Mouse (Mus musculus) forebrain, embryonic 14.5 days (tissue): ENCODE data around the gene Arfgef2. TPM values are rescaled to one million over a fixed set of nuclear protein-coding genes. Genes with fewer than 3 reads are reported as not detected.

Experiments
- ATAC-seq: fragments of 200-750 bp; cut with Nextera tagmentation; 2 replicates; pipeline ENCODE4 v1.8.0; 2017; ENCODE audit warnings: mild to moderate bottlenecking, moderate library complexity
- DNase-seq: peaks from one replicate; pipeline ENCODE4 v3.0.0-alpha.2; 2015; ENCODE audit warnings: low spot score
- H3K27ac ChIP-seq: fragments of 300-500 bp; sonication (generic); 2 replicates; pipeline ENCODE4 v1.5.1; 2014; ENCODE audit warnings: low read depth, mild to moderate bottlenecking, control low read depth, low read length, moderate library complexity
- H3K27me3 ChIP-seq: fragments of 300-500 bp; sonication (generic); replicated peaks from 2 replicates; pipeline ENCODE4 v1.6.1; 2014; ENCODE audit warnings: low read length, control low read depth, mixed read lengths; ENCODE audit not compliant: control insufficient read depth, insufficient read depth
- H3K36me3 ChIP-seq: fragments of 300-500 bp; sonication (generic); 2 replicates; pipeline ENCODE4 v1.6.1; 2014; ENCODE audit warnings: low read length, control low read depth; ENCODE audit not compliant: control insufficient read depth, insufficient read depth
- H3K4me1 ChIP-seq: fragments of 300-500 bp; sonication (generic); 2 replicates; pipeline ENCODE4 v1.6.1; 2014; ENCODE audit warnings: antibody characterized with exemption, low read length, control low read depth; ENCODE audit not compliant: control insufficient read depth, insufficient read depth
- H3K4me2 ChIP-seq: fragments of 300-500 bp; sonication (generic); 2 replicates; pipeline ENCODE4 v1.6.1; 2014; ENCODE audit warnings: mild to moderate bottlenecking, control low read depth, low read length
- H3K4me3 ChIP-seq: fragments of 300-500 bp; sonication (generic); 2 replicates; pipeline ENCODE4 v1.5.1; 2014; ENCODE audit warnings: low read depth, low read length, control low read depth
- H3K9ac ChIP-seq: fragments of 300-500 bp; sonication (generic); 2 replicates; pipeline ENCODE4 v1.6.1; 2014; ENCODE audit warnings: mild to moderate bottlenecking, low read length, control low read depth, moderate library complexity
- H3K9me3 ChIP-seq: fragments of 300-500 bp; sonication (generic); replicated peaks from 2 replicates; pipeline ENCODE4 v1.6.1; 2016; ENCODE audit warnings: low read length, control low read depth, mixed read lengths; ENCODE audit not compliant: control insufficient read depth
- WGBS: fragments of 180-500 bp; shearing (Covaris S2); extraction: QIAGEN DNeasy Blood & Tissue Kit; methylation state at CpG from one replicate; pipeline ENCODE4 v1.1.7; 2014; 5-methylcytosine and 5-hydroxymethylcytosine counted together
- polyA plus RNA-seq: library from polyadenylated mRNA; unstranded; fragments of >200 nt; fragmentation: Nextera tagmentation; extraction: Ambion mirVana; gene quantifications from 2 replicates; pipeline ENCODE4 v1.2.1, GENCODE M21; 2014

Arfgef2 gene
- polyA plus RNA-seq, 1 experiment from 2014 or later = 2.6 TPM

- Histone ChIP-seq H3K36me3 (peaks cover 6% of the 10 kb centered on the region; the same call in 1 of the 2 replicates), H3K9me3 (no peaks in the 10 kb centered on the region), H3K9ac (no peak overlapping the region), H3K4me3 (no peak overlapping the region), H3K27ac (no peak overlapping the region), H3K4me1 (no peaks in the 10 kb centered on the region), H3K27me3 (no peaks in the 10 kb centered on the region), H3K4me2 (no peak overlapping the region)
- DNase-seq (no peak), ATAC-seq (no peak)
- WGBS = 78% methylated on average over 10 of the region's 10 CpGs
Observed at GRCm38 (mm10) chr2:166885619-166886018, 80.2 kb downstream of the Arfgef2 start.

- Histone ChIP-seq H3K4me1 (no peaks in the 10 kb centered on the region), H3K27me3 (no peaks in the 10 kb centered on the region), H3K36me3 (peaks cover 7% of the 10 kb centered on the region; the same call in 1 of the 2 replicates), H3K27ac (no peak overlapping the region), H3K9me3 (no peaks in the 10 kb centered on the region), H3K4me3 (no peak overlapping the region), H3K4me2 (no peak overlapping the region), H3K9ac (no peak overlapping the region)
- WGBS = 91% methylated on average over 3 of the region's 3 CpGs
- no peak for ATAC-seq
- DNase-seq = no peak
Observed at GRCm38 (mm10) chr2:166886231-166886630, 80.8 kb downstream of the Arfgef2 start.

- H3K4me2 ChIP-seq = no peak overlapping the region
- WGBS = 21% methylated on average over 11 of the region's 11 CpGs
- peaks cover 19% of the 10 kb centered on the region; the same call in 1 of the 2 replicates for H3K36me3 ChIP-seq
- H3K27ac ChIP-seq = no peak overlapping the region
- DNase-seq (peak; percentile 37), ATAC-seq (0 out of 2 replicates have a peak, but pooled peaks have one; percentile 32)
- H3K9me3 ChIP-seq = no peaks in the 10 kb centered on the region
- H3K4me3 ChIP-seq = no peak overlapping the region
- H3K27me3 ChIP-seq = no peaks in the 10 kb centered on the region
- no peak overlapping the region for H3K9ac ChIP-seq
- no peaks in the 10 kb centered on the region for H3K4me1 ChIP-seq
Observed at GRCm38 (mm10) chr2:166887816-166888215, 82.4 kb downstream of the Arfgef2 start.

GRCm38 (mm10) chr2:166891366-166891880 lies 86.0 kb downstream of the Arfgef2 start:
- Histone ChIP-seq H3K9ac (no peak overlapping the region), H3K4me1 (no peaks in the 10 kb centered on the region), H3K9me3 (no peaks in the 10 kb centered on the region), H3K36me3 (peaks cover 23% of the 10 kb centered on the region; the same call in 1 of the 2 replicates), H3K4me3 (no peak overlapping the region), H3K27ac (no peak overlapping the region), H3K27me3 (no peaks in the 10 kb centered on the region), H3K4me2 (no peak overlapping the region)
- DNase-seq (no peak), ATAC-seq (no peak)
- 75% methylated on average over 9 of the region's 9 CpGs for WGBS

GRCm38 (mm10) chr2:166892158-166892680 lies 86.8 kb downstream of the Arfgef2 start:
- WGBS = 95% methylated on average over 8 of the region's 8 CpGs
- ATAC-seq (no peak), DNase-seq (no peak)
- Histone ChIP-seq H3K36me3 (peaks cover 23% of the 10 kb centered on the region; the same call in 1 of the 2 replicates), H3K27ac (no peak overlapping the region), H3K9ac (no peak overlapping the region), H3K9me3 (no peaks in the 10 kb centered on the region), H3K4me2 (no peak overlapping the region), H3K27me3 (no peaks in the 10 kb centered on the region), H3K4me1 (no peaks in the 10 kb centered on the region), H3K4me3 (no peak overlapping the region)

GRCm38 (mm10) chr2:166893036-166893435 lies 87.6 kb downstream of the Arfgef2 start:
- Histone ChIP-seq H3K9ac (no peak overlapping the region), H3K4me3 (no peak overlapping the region), H3K4me2 (no peak overlapping the region), H3K36me3 (peaks cover 23% of the 10 kb centered on the region; the same call in 1 of the 2 replicates), H3K9me3 (no peaks in the 10 kb centered on the region), H3K27me3 (no peaks in the 10 kb centered on the region), H3K27ac (no peak overlapping the region), H3K4me1 (no peaks in the 10 kb centered on the region)
- 94% methylated on average over 5 of the region's 5 CpGs for WGBS
- no peak for DNase-seq
- no peak for ATAC-seq

GRCm38 (mm10) chr2:166896368-166896767 lies 91.0 kb downstream of the Arfgef2 start:
- ATAC-seq (peak; percentile 37; the same call in 1 of the 2 replicates), DNase-seq (peak; percentile 25)
- Histone ChIP-seq H3K9ac (no peak overlapping the region), H3K27ac (no peak overlapping the region), H3K4me1 (no peaks in the 10 kb centered on the region), H3K36me3 (peaks cover 19% of the 10 kb centered on the region; the same call in 1 of the 2 replicates), H3K4me3 (no peak overlapping the region), H3K4me2 (no peak overlapping the region), H3K27me3 (no peaks in the 10 kb centered on the region), H3K9me3 (no peaks in the 10 kb centered on the region)
- WGBS = 68% methylated on average over 13 of the region's 13 CpGs

GRCm38 (mm10) chr2:166896974-166897373 lies 91.6 kb downstream of the Arfgef2 start:
- Histone ChIP-seq H3K4me2 (no peak overlapping the region), H3K36me3 (peaks cover 13% of the 10 kb centered on the region; the same call in 1 of the 2 replicates), H3K4me1 (no peaks in the 10 kb centered on the region), H3K9me3 (no peaks in the 10 kb centered on the region), H3K27ac (no peak overlapping the region), H3K4me3 (no peak overlapping the region), H3K9ac (no peak overlapping the region), H3K27me3 (no peaks in the 10 kb centered on the region)
- no peak for ATAC-seq
- WGBS = 84% methylated on average over 12 of the region's 12 CpGs
- DNase-seq = peak; percentile 33

GRCm38 (mm10) chr2:166899161-166899560 lies 93.8 kb downstream of the Arfgef2 start:
- Histone ChIP-seq H3K27ac (no peak overlapping the region), H3K4me3 (no peak overlapping the region), H3K4me1 (no peaks in the 10 kb centered on the region), H3K9ac (no peak overlapping the region), H3K27me3 (no peaks in the 10 kb centered on the region), H3K9me3 (no peaks in the 10 kb centered on the region), H3K4me2 (no peak overlapping the region), H3K36me3 (peaks cover 8% of the 10 kb centered on the region; the same call in 1 of the 2 replicates)
- no peak for ATAC-seq
- WGBS = 86% methylated on average over 2 of the region's 2 CpGs
- no peak for DNase-seq
